Mouse (Mus musculus) midbrain, embryonic 11.5 days (tissue): ENCODE data around the gene Tff3. TPM values are rescaled to one million over a fixed set of nuclear protein-coding genes. Genes with fewer than 3 reads are reported as not detected.

Experiments used
- ATAC-seq: fragments of 200-750 bp; cut with Nextera tagmentation; 2 replicates; pipeline ENCODE4 v1.8.0; 2017; ENCODE audit warnings: moderate TSS enrichment, moderate library complexity; ENCODE audit not compliant: low FRiP score
- DNase-seq: peaks from one replicate; pipeline ENCODE4 v3.0.0; 2015; ENCODE audit warnings: low spot score; ENCODE audit errors: missing footprints
- H3K27ac ChIP-seq: fragments of 300-500 bp; sonication (generic); 2 replicates; pipeline ENCODE4 v1.5.1; 2014; ENCODE audit warnings: low read depth, low read length
- H3K27me3 ChIP-seq: fragments of 300-500 bp; sonication (generic); 2 replicates; pipeline ENCODE4 v1.6.1; 2014; ENCODE audit warnings: mild to moderate bottlenecking, low read length, moderate library complexity, mixed read lengths; ENCODE audit not compliant: control insufficient read depth, insufficient read depth
- H3K36me3 ChIP-seq: fragments of 300-500 bp; sonication (generic); 2 replicates; pipeline ENCODE4 v1.6.1; 2014; ENCODE audit warnings: mild to moderate bottlenecking, low read length, moderate library complexity, mixed read lengths; ENCODE audit not compliant: control insufficient read depth, insufficient read depth
- H3K4me1 ChIP-seq: fragments of 300-500 bp; sonication (generic); 2 replicates; pipeline ENCODE4 v1.6.1; 2014; ENCODE audit warnings: low read length; ENCODE audit not compliant: control insufficient read depth, insufficient read depth
- H3K4me2 ChIP-seq: fragments of 300-500 bp; sonication (generic); 2 replicates; pipeline ENCODE4 v1.6.1; 2014; ENCODE audit warnings: mild to moderate bottlenecking, moderate library complexity
- H3K4me3 ChIP-seq: fragments of 300-500 bp; sonication (generic); 2 replicates; pipeline ENCODE4 v1.5.1; 2014; ENCODE audit warnings: low read depth, low read length
- H3K9ac ChIP-seq: fragments of 300-500 bp; sonication (generic); 2 replicates; pipeline ENCODE4 v1.6.1; 2014; ENCODE audit warnings: low read length
- H3K9me3 ChIP-seq: fragments of 300-500 bp; sonication (generic); 2 replicates; pipeline ENCODE4 v1.6.1; 2016; ENCODE audit warnings: low read length; ENCODE audit not compliant: control insufficient read depth
- WGBS: fragments of 180-500 bp; shearing (Covaris S2); extraction: QIAGEN DNeasy Blood & Tissue Kit; methylation state at CpG from one replicate; pipeline ENCODE4 v1.1.7; 2014; 5-methylcytosine and 5-hydroxymethylcytosine counted together
- polyA plus RNA-seq: library from polyadenylated mRNA; unstranded; fragments of >200 nt; fragmentation: Nextera tagmentation; extraction: Ambion mirVana; gene quantifications from 2 replicates; pipeline ENCODE4 v1.2.1, GENCODE M21; 2014

Gene Tff3
- polyA plus RNA-seq, 1 experiment from 2014 or later, result 1.7 TPM

DNA sequence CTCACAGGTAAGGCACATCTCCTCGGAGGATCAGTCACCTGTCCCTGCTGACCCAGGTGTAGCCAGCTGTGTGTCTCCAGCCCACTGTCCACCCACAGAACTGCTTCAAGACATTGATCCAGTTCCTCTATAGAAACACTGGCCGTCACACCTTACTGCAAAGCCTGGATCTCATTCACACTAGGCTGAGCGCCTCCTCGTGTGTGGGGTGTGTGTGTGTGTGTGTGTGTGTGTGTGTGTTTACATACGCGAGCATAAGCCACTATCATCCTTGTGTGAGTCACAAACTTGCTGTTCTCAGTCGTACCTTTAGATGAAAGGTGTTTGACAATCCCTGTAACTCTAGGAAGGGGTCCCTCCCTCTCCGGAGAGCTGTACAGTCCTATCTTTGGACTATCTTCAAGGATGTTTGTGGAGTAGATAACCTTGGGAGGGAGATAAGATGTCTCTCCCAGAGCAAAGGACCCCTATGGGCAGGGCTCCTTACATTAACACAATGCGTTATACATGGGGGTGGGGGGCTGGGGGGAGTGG is 23.6 kb upstream of the Tff3 start:
- no peak overlapping the region for H3K4me2 ChIP-seq
- no peaks in the 10 kb centered on the region for H3K36me3 ChIP-seq
- H3K4me1 ChIP-seq, result no peaks in the 10 kb centered on the region
- no peak overlapping the region for H3K9ac ChIP-seq
- DNase-seq (no peak), ATAC-seq (no peak)
- H3K4me3 ChIP-seq, result no peak overlapping the region
- WGBS, result 82% methylated on average over 9 of the region's 9 CpGs
- no peak overlapping the region for H3K27ac ChIP-seq
- no peaks in the 10 kb centered on the region for H3K27me3 ChIP-seq
- no peaks in the 10 kb centered on the region for H3K9me3 ChIP-seq

DNA sequence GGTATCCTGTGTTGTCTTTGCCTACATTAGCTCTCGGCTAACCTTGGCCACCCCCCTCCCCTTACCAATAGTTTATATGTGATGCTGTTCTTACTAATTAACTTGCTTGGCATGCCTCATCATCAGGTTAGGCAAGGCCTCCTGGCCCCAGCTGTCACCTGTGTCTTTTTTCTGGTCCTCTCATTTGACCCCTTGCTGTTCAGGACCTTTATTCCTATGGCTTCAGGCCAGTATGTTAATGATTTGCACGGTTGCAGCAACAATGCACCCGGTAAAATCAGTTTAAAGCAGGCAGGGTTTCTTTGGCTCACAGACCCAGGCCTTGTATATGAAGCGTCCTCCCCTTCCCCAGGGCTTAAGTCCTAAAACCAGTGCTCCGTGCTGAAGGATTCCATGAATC is 23.1 kb upstream of the Tff3 start:
- Histone ChIP-seq H3K27me3 (no peaks in the 10 kb centered on the region), H3K27ac (no peak overlapping the region), H3K9ac (no peak overlapping the region), H3K36me3 (no peaks in the 10 kb centered on the region), H3K4me3 (no peak overlapping the region), H3K9me3 (no peaks in the 10 kb centered on the region), H3K4me1 (no peaks in the 10 kb centered on the region), H3K4me2 (no peak overlapping the region)
- WGBS, result 57% methylated on average over 5 of the region's 5 CpGs
- ATAC-seq (no peak), DNase-seq (no peak)

DNA sequence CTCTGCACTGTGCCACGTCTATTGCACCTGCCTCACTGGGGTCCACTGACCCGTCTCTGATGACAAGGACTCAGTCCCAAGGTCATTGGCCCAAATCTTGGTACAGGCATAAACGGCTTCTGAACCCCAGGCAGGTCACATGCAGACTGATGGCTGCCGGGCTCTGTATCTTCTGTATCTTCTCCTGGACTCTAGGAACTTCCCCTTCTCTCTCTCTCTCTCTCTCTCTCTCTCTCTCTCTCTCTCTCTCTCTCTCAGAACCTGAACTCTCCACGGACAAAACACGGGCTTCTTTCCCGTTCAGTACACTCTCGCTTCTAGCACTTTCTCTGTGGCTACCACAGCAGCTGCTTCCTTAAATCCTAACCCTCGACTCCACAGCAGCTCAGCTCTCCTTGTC is 16.6 kb upstream of the Tff3 start:
- Histone ChIP-seq H3K4me3 (no peak overlapping the region), H3K9ac (no peak overlapping the region), H3K27me3 (no peaks in the 10 kb centered on the region), H3K4me2 (no peak overlapping the region), H3K4me1 (no peaks in the 10 kb centered on the region), H3K9me3 (no peaks in the 10 kb centered on the region), H3K36me3 (no peaks in the 10 kb centered on the region), H3K27ac (no peak overlapping the region)
- ATAC-seq (no peak), DNase-seq (no peak)
- WGBS, result 81% methylated on average over 9 of the region's 9 CpGs

DNA sequence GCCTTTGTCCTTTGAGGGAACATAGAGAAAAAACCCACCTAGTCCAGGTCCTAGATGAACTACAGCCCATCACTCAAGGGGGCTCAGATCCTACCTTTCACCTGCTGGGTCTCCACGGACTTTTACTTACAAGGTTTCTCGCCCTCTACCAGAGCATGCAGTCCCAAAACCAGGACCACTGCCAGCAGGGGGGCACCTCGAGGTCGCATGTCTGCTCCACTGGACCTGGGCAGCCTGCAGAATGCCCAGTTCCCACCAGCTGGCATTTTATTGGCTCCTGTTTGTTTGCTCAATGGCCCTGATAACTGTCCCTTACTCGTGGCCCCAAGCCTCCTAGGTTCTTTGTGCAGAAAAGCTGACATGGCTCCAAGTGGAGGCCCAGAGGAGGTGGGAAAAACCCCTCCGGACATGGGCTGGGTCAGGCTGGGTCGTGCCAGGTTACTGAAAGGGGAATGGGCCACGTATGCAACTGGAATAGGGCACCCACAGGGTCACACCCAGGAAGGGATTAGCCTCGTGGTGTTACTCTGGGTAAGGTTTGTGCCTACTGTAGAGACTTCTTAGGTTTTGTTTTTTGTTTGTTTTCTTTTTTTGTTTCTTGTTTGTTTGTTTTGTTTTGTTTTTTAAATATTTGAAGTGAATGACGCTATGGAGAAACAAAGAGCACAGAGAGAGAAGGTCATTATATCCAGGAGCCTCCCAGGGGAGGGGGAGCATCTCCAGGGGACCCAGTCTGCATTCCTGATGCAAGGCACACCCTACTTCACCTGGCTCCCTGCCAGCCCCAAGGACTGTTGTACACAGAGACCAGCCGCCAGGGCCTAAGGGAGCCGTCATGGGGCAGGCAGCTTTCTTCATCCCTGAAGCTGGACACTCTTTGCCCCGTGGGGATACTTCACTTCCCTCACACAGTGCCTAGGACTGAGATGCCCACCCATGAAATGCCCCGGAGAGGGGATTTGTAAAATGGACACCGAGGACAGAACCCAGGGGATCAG is 14.9 kb upstream of the Tff3 start, which contains the start of gene Tff2:
Tff2 (minus strand) TSS at position 243 of the 998 bp plus-strand sequence.
- Histone ChIP-seq H3K27me3 (no peaks in the 10 kb centered on the region), H3K36me3 (no peaks in the 10 kb centered on the region), H3K9me3 (no peaks in the 10 kb centered on the region), H3K4me2 (no peak within 1 kb of the TSS), H3K27ac (no peak within 1 kb of the TSS), H3K9ac (no peak within 1 kb of the TSS), H3K4me1 (no peaks in the 10 kb centered on the region), H3K4me3 (no peak within 1 kb of the TSS)
- WGBS, result 80% methylated on average over 15 of the region's 15 CpGs
- no peak for DNase-seq
- ATAC-seq, result no peak

DNA sequence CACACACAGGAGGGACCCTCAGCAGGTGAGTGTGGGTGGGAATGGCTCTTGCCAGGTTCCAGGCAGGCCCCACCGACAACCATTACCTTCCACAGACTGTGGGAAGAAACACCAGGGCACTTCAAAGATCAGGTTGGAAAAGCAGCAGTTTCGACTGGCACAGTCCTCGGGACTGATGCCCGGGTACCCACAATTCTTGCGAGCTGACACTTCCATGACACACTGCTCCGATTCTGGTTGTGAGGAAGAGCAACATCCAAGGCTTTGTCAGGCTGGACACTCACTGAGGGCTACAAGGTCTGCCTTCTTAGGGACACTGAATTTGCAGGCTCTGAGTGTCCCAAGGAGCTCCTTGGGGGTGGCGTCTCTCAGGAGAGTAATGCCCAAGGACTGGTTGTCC is 12.7 kb upstream of the Tff3 start:
- no peak for ATAC-seq
- DNase-seq, result no peak
- no peak overlapping the region for H3K27ac ChIP-seq
- H3K9ac ChIP-seq, result no peak overlapping the region
- no peaks in the 10 kb centered on the region for H3K27me3 ChIP-seq
- no peaks in the 10 kb centered on the region for H3K36me3 ChIP-seq
- 93% methylated on average over 7 of the region's 7 CpGs for WGBS
- H3K4me3 ChIP-seq, result no peak overlapping the region
- H3K4me1 ChIP-seq, result no peaks in the 10 kb centered on the region
- no peaks in the 10 kb centered on the region for H3K9me3 ChIP-seq
- no peak overlapping the region for H3K4me2 ChIP-seq

DNA sequence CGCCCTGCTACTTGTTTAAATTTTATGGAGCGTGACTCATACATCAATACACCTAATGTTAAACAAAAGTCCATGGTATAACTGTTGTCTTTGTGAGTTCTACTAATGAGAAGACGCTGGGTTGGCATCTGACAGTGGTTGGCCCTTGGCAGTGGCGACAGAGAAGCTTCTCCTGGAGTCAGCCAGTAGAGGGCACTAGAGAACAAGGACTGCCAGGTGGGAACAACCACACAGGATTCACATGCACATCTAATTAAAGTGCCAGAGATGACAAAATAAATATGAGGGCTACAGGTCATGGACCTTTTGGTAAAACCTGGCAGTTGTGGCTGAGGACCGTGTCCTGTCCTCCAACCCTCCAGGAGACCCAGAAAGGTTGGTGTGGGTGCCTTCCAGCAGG is 9.0 kb upstream of the Tff3 start:
- no peaks in the 10 kb centered on the region for H3K4me1 ChIP-seq
- ATAC-seq, result no peak
- H3K9me3 ChIP-seq, result no peaks in the 10 kb centered on the region
- H3K27me3 ChIP-seq, result no peaks in the 10 kb centered on the region
- no peaks in the 10 kb centered on the region for H3K36me3 ChIP-seq
- no peak overlapping the region for H3K4me3 ChIP-seq
- H3K27ac ChIP-seq, result no peak overlapping the region
- WGBS, result 15% methylated on average over 5 of the region's 5 CpGs
- DNase-seq, result no peak
- H3K9ac ChIP-seq, result no peak overlapping the region
- no peak overlapping the region for H3K4me2 ChIP-seq

DNA sequence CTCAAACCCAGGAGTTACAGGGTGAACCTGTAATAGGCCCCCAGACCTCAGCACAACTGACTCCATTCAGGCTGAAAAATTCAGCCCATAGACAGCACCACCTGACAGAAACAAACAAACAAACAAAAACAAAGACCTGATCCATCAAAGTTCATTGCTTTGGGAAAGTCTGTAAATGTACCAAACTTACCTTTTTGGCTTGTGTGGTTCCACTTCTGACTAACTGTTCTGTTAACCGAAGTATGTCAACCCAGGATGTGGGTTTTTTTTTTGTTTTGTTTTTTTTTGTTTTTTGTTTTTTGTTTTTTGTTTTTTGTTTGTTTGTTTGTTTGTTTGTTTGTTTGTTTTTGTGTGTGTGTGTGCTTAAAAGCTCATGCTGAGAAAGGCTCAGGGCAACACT is 7.4 kb upstream of the Tff3 start:
- ATAC-seq, result no peak
- Histone ChIP-seq H3K9ac (no peak overlapping the region), H3K27me3 (no peaks in the 10 kb centered on the region), H3K4me3 (no peak overlapping the region), H3K4me2 (no peak overlapping the region), H3K36me3 (no peaks in the 10 kb centered on the region), H3K27ac (no peak overlapping the region), H3K4me1 (no peaks in the 10 kb centered on the region), H3K9me3 (no peaks in the 10 kb centered on the region)
- no peak for DNase-seq
- WGBS, result 96% methylated on average over 1 of the region's 1 CpGs

DNA sequence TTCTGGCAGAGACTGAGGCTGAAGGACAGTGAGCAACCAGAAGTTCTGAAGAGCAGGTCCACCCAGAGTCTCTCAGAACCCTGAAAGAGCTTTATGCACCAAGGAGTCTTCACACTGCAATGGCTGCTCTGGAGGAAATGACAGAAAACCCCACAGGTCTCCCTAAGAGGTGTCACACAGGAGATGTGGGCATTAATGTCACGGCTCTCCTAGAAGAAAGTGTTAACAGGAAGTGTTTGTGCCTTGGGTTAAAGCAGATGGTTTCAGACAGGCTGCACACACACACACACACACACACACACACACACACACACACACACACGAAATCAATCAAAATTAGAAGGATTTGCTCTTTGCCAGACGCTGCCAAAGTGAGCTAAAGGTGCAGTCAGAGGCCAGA is 6.8 kb upstream of the Tff3 start:
- ATAC-seq (no peak), DNase-seq (no peak)
- no peak overlapping the region for H3K4me2 ChIP-seq
- H3K27me3 ChIP-seq, result no peaks in the 10 kb centered on the region
- no peaks in the 10 kb centered on the region for H3K4me1 ChIP-seq
- no peak overlapping the region for H3K27ac ChIP-seq
- no peaks in the 10 kb centered on the region for H3K36me3 ChIP-seq
- H3K9ac ChIP-seq, result no peak overlapping the region
- H3K9me3 ChIP-seq, result no peaks in the 10 kb centered on the region
- H3K4me3 ChIP-seq, result no peak overlapping the region
- WGBS, result 65% methylated on average over 3 of the region's 3 CpGs

DNA sequence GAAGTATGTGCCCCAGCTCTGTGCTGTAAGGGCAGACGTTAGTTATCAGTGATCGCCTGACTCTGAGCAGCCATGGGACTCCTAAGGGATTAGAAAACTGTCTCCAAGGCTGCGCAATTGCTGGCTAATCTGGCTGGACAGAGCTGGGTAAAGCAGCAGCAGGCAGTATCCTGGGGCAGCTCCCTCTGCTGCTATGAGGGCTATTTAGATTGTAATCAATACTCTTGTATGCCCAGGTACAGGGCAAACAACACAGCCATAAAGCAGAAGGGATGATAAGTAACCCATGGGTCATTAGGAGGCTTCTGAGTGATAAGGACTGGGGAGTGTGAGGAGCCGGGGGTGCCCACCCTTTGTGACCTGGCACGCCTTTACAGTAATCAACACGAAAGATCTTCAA is 5.5 kb upstream of the Tff3 start:
- DNase-seq (no peak), ATAC-seq (no peak)
- Histone ChIP-seq H3K27ac (no peak overlapping the region), H3K4me2 (no peak overlapping the region), H3K36me3 (no peaks in the 10 kb centered on the region), H3K4me3 (no peak overlapping the region), H3K27me3 (no peaks in the 10 kb centered on the region), H3K4me1 (no peaks in the 10 kb centered on the region), H3K9ac (no peak overlapping the region), H3K9me3 (no peaks in the 10 kb centered on the region)
- 81% methylated on average over 6 of the region's 6 CpGs for WGBS
